Mouse (Mus musculus): ENCODE results near the gene Zfp14. TPM values are rescaled to one million over a fixed set of nuclear protein-coding genes. Genes with fewer than 3 reads are reported as not detected.

Gene Zfp14
- 6.7 TPM for polyA plus RNA-seq (2017; shearing (Covaris generic))

DNA sequence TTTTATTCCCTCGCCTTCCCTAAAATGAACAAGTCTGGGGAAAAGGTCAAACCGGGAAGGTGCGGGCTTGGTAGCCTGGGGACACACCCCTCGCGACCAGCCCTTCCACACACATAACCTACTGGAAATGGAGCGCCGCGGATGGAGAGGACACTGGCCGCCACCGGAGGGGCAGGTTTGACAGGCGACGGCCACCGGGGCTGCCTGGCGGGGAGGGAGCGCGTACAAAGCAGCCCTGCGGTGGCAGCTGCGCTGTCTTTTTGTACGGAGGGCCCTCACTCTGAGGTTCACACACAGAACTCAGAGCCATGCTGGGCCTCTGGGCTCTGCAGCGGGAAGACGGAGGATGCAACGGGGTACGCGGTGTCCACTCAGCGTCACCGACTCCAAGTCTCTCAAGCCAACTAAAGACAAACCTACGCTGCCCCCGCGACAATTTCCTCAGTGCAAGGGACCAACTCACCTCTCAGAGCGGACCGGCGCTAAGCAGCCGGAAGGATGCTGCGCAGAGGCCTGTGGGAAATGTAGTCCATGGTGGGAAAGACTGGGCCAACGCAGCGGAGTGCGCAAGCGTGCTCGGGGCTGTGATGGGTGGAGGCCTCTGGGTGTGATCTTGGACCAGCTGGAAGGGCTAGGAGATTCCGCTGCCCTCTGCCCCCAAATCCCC, at the start of gene Zfp14:
TSS of gene Zfp14 (minus strand) at position 499 of the 667 bp plus-strand sequence.

DNA sequence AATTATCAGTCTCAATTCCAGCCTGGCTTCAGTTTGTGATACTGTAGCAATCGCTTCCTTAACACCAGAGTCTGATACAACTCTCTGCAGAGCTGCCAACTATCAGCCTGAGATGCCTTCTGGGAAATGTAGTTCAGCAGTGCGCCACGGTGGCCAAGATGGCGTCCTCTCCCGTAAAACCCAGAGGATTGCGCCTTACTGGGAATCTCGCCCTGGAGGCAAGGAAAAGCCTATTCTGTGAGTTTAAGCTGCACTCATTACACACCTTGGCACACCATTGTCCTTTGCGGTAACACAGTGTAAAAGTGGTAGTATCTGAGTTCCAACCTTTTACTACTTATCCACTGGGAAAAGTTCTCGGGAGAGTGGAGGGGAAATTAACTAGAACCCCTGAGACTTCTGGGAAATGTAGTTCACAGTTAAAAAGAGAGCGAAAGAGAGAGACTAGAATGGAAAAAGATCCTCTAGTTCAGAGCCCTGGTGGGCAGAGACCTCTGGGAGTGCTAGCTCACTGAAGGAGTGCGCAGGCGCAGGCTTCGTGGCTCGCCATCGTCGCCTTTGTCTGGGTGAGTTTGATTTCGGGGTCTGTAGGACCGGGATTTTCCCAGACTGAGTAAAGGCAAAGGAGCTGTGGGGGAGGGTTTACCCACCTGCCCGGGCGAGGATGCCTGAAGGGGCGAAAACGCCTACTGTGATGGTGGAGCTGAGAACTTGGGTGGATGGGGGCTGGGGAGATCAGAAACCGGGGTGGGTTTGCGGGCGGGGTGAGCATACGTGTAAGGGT, 43.7 kb upstream of the Zfp14 start, which contains the start of gene Zfp260:
TSS of gene Zfp260 (plus strand) at position 132 of the 784 bp plus-strand sequence.

DNA sequence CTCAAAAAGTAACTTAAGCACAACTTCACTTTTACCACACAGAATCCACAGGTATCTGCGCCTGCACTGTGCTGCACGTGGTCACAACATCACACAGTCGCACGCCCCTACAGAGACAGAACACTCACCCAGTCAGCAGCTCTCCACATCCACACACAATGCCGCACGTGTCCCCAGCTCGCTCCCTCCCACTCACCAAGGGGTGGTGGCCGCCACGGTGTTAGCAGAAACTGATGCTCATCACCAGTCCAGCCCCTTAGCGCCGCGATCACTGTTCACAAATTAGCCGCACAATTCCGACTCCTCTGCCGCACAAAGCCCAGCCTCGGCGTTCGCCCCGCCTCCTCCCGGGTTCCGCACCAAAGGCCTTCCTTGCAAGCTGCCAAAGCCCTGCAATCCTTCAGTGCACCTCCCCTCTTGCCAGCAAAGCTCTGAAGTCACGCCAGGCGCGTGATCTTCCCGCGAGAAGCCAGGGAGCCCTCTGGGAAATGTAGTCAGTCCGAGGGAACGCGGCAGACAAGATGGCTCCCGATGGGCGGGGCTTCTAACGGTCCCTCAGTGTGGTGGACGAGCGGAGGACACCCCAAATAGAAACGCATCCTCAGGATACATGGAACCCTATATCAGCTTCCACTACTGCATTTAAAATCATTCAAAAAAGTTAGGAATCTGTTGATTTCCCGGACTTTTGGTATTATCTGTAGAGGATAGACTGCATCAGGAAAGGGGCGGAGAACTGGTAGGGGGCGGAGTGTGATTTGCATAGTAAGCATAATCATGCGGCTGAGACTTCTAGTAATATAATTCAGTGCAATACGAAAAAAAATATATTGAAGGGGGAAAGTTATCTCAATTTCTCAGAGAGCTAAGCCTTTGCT, 39.2 kb upstream of the Zfp14 start, which contains the start of the genes Gm26920 and Zfp566:
TSS of gene Gm26920 (minus strand) at position 319 of the 878 bp plus-strand sequence.
TSS of gene Zfp566 (minus strand) at position 436 of the 878 bp plus-strand sequence.

DNA sequence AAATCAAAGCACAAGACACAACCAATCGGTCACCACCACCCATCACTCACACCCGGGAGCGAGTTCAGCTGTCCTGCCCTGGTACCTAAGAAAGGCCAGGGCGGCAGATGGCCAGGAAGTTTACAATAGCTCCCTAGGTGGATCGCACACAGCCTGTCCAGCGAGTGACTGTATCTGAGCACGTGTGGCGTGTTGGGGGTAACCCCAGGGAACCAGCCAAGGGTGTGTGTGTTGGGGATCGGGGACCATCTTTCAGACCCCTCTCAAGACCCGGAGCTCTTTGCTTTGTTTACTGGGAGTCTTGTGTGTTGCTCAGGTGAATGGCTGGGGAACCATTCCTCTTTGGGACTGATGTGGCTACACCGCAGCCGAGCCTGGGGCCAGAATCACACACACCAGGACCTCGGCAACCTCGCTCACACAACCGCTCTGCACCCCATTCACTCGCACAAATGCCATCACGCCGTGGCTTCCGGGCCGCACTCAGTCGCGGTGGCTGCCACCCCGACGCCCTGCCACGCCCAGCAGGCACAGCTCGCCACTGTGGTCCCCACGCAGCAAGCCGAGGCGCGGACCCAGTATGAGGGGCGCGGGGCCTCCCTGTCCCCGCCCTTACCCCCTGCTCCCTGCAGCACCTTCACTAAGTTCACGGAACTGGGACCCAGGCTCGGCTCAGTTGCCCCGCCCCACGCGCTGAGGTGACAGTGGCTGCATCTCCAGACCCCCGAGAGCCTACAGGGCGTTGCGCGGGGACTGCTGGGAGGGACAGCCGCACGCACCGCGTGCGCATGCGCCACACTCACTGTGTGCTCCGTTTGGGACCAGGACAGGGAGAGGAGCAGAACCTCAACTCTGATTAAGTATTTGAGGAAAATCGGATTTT, 21.2 kb upstream of the Zfp14 start, which contains the start of gene Zfp82:
TSS of gene Zfp82 (minus strand) at position 755 of the 883 bp plus-strand sequence.

Other genes with a start within 250 kb of the Zfp14 start
- gene Zfp790, start 235.3 kb downstream of the Zfp14 start, polyA plus RNA-seq (2017; shearing (Covaris generic)): 17.6 TPM
- gene Zfp940, start 197.7 kb downstream of the Zfp14 start, polyA plus RNA-seq (2017; shearing (Covaris generic)): 6.2 TPM
- gene Zfp420, start 191.4 kb downstream of the Zfp14 start, polyA plus RNA-seq (2017; shearing (Covaris generic)): 12.4 TPM
- 5.1 TPM for gene Zfp27, start 144.8 kb downstream of the Zfp14 start, polyA plus RNA-seq (2017; shearing (Covaris generic))
- gene Zfp383, start 143.2 kb downstream of the Zfp14 start, polyA plus RNA-seq (2017; shearing (Covaris generic)): 0.68 TPM
- gene Zfp74, start 97.3 kb downstream of the Zfp14 start, polyA plus RNA-seq (2017; shearing (Covaris generic)): 8.7 TPM
- gene Zfp568, start 67.4 kb downstream of the Zfp14 start, polyA plus RNA-seq (2017; shearing (Covaris generic)): 7.8 TPM
- 10.7 TPM for gene Zfp82, start 21.5 kb upstream of the Zfp14 start, polyA plus RNA-seq (2017; shearing (Covaris generic))
- gene Gm26920, start 39.0 kb upstream of the Zfp14 start, polyA plus RNA-seq (2017; shearing (Covaris generic)): 2.2 TPM
- 10.4 TPM for gene Zfp566, start 39.1 kb upstream of the Zfp14 start, polyA plus RNA-seq (2017; shearing (Covaris generic))
- gene Zfp260, start 43.4 kb upstream of the Zfp14 start, polyA plus RNA-seq (2017; shearing (Covaris generic)): 70.7 TPM
- gene Zfp382, start 70.6 kb upstream of the Zfp14 start, polyA plus RNA-seq (2017; shearing (Covaris generic)): 10.2 TPM
- 32.2 TPM for gene Zfp146, start 118.4 kb upstream of the Zfp14 start, polyA plus RNA-seq (2017; shearing (Covaris generic))
- 0.49 TPM for gene Cox7a1, start 132.8 kb upstream of the Zfp14 start, polyA plus RNA-seq (2017; shearing (Covaris generic))
- 72.0 TPM for gene Capns1, start 147.4 kb upstream of the Zfp14 start, polyA plus RNA-seq (2017; shearing (Covaris generic))
- gene Polr2i, start 180.6 kb upstream of the Zfp14 start, polyA plus RNA-seq (2017; shearing (Covaris generic)): 55.5 TPM
- gene Tbcb, start 180.9 kb upstream of the Zfp14 start, polyA plus RNA-seq (2017; shearing (Covaris generic)): 105 TPM
- not detected for gene Ovol3, start 184.3 kb upstream of the Zfp14 start, polyA plus RNA-seq (2017; shearing (Covaris generic))
- gene Thap8, start 228.7 kb upstream of the Zfp14 start, polyA plus RNA-seq (2017; shearing (Covaris generic)): 0.39 TPM
- gene Wdr62, start 229.0 kb upstream of the Zfp14 start, polyA plus RNA-seq (2017; shearing (Covaris generic)): 5.4 TPM
- 3.3 TPM for gene Clip3, start 240.3 kb upstream of the Zfp14 start, polyA plus RNA-seq (2017; shearing (Covaris generic))